ENCODE assay signal across 7 mouse cellular contexts in genomic region chr4:102510939-102511391, GRCm38 (mm10).
DNase-seq lines count a peak whose midpoint lies in the region; ATAC-seq and TF ChIP-seq lines count a peak whose summit lies in the region.

No protein-coding gene starts in this region.

- ATAC-seq in intestine, embryonic 16.5 days = peak; percentile 62
- ATAC-seq in limb, embryonic 13.5 days (ENCODE audit: low FRiP score, low read depth) = peak; percentile 67
- ATAC-seq in midbrain, embryonic 14.5 days (ENCODE audit: low FRiP score, low TSS enrichment) = no peak

- DNase-seq in adrenal gland, adult (ENCODE audit: inconsistent age in 2 of 2, low spot score in 1 of 2) = peak; percentile 79 to 91
- DNase-seq in embryonic facial prominence, embryonic 10.5 days (ENCODE audit: low spot score) = peak; percentile 77
- peak; percentile 99 for DNase-seq in heart, adult 11 months
- peak; percentile 76 for DNase-seq in midbrain, embryonic 14.5 days

- H3K4me2 ChIP-seq in intestine, embryonic 16.5 days (ENCODE audit: low read depth, low read length) = peak overlapping the region; percentile 38
- H3K4me2 ChIP-seq in limb, embryonic 13.5 days (replicated peaks) = peak overlapping the region; percentile 56
- H3K4me2 ChIP-seq in midbrain, embryonic 14.5 days (ENCODE audit: low read length) = peak overlapping the region; percentile 34

- no peak for TF ChIP-seq CTCF in small intestine, adult 2 months (IDR thresholded peaks at IDR 0.05; ENCODE audit: extremely low read depth, insufficient read length, insufficient replicate concordance, low read depth, low read length)

- 0 out of 2 replicates have a peak overlapping the region, but pooled peaks have one; percentile 64 for H3K9ac ChIP-seq in intestine, embryonic 16.5 days (ENCODE audit: low read depth, low read length)
- peak overlapping the region; percentile 54; the same call in 1 of the 2 replicates for H3K9ac ChIP-seq in limb, embryonic 13.5 days
- peak overlapping the region; percentile 13; the same call in 1 of the 2 replicates for H3K9ac ChIP-seq in midbrain, embryonic 14.5 days (replicated peaks; ENCODE audit: low read length)

- H3K4me1 ChIP-seq in embryonic facial prominence, embryonic 10.5 days = peaks cover 32% of the 10 kb centered on the region
- peaks cover 9% of the 10 kb centered on the region for H3K4me1 ChIP-seq in intestine, embryonic 16.5 days (ENCODE audit: control insufficient read depth, insufficient read depth, low read length)
- peaks cover 40% of the 10 kb centered on the region for H3K4me1 ChIP-seq in limb, embryonic 13.5 days
- peaks cover 17% of the 10 kb centered on the region for H3K4me1 ChIP-seq in midbrain, embryonic 14.5 days (ENCODE audit: control insufficient read depth, insufficient read depth, low read length)
- peaks cover 22% of the 10 kb centered on the region for H3K4me1 ChIP-seq in small intestine, adult 2 months (ENCODE audit: control insufficient read depth, insufficient read depth, insufficient read length, low read length)

- WGBS in embryonic facial prominence, embryonic 10.5 days = 38% methylated on average over 8 of the region's 8 CpGs
- 12% methylated on average over 8 of the region's 8 CpGs for WGBS in intestine, embryonic 16.5 days
- WGBS in limb, embryonic 13.5 days = 24% methylated on average over 8 of the region's 8 CpGs
- 37% methylated on average over 8 of the region's 8 CpGs for WGBS in midbrain, embryonic 14.5 days
- 6% methylated on average over 8 of the region's 8 CpGs for WGBS in small intestine, adult 2 months

- peak overlapping the region; percentile 37 for H3K4me3 ChIP-seq in embryonic facial prominence, embryonic 10.5 days
- H3K4me3 ChIP-seq in intestine, embryonic 16.5 days (ENCODE audit: low read length) = no peak overlapping the region
- peak overlapping the region; percentile 20; the same call in 1 of the 2 replicates for H3K4me3 ChIP-seq in limb, embryonic 13.5 days
- no peak overlapping the region for H3K4me3 ChIP-seq in midbrain, embryonic 14.5 days (replicated peaks; ENCODE audit: low read depth, low read length)
- H3K4me3 ChIP-seq in small intestine, adult 2 months (ENCODE audit: low read depth, low read length) = no peak overlapping the region

- no peaks in the 10 kb centered on the region for H3K36me3 ChIP-seq in embryonic facial prominence, embryonic 10.5 days (replicated peaks)
- no peaks in the 10 kb centered on the region for H3K36me3 ChIP-seq in intestine, embryonic 16.5 days (ENCODE audit: control insufficient read depth, insufficient read depth, low read length)
- no peaks in the 10 kb centered on the region for H3K36me3 ChIP-seq in limb, embryonic 13.5 days
- no peaks in the 10 kb centered on the region for H3K36me3 ChIP-seq in midbrain, embryonic 14.5 days (ENCODE audit: control insufficient read depth, insufficient read depth, low read length)
- no peaks in the 10 kb centered on the region for H3K36me3 ChIP-seq in small intestine, adult 2 months (ENCODE audit: control insufficient read depth, insufficient read depth, low read length)

- TF ChIP-seq POLR2A in small intestine, adult 2 months (IDR thresholded peaks at IDR 0.05; ENCODE audit: low read depth, low read length) = no peak

- H3K9me3 ChIP-seq in embryonic facial prominence, embryonic 10.5 days = no peaks in the 10 kb centered on the region
- no peaks in the 10 kb centered on the region for H3K9me3 ChIP-seq in intestine, embryonic 16.5 days (ENCODE audit: control insufficient read depth, low read length)
- no peaks in the 10 kb centered on the region for H3K9me3 ChIP-seq in limb, embryonic 13.5 days
- no peaks in the 10 kb centered on the region for H3K9me3 ChIP-seq in midbrain, embryonic 14.5 days (ENCODE audit: control insufficient read depth, low read length)

- peak overlapping the region; percentile 81 for H3K27ac ChIP-seq in embryonic facial prominence, embryonic 10.5 days (replicated peaks)
- H3K27ac ChIP-seq in intestine, embryonic 16.5 days (ENCODE audit: low read length) = peak overlapping the region; percentile 94
- H3K27ac ChIP-seq in limb, embryonic 13.5 days = peak overlapping the region; percentile 82; the same call in 1 of the 2 replicates
- H3K27ac ChIP-seq in midbrain, embryonic 14.5 days (replicated peaks; ENCODE audit: low read depth, low read length) = peak overlapping the region; percentile 60; the same call in 1 of the 2 replicates
- peak overlapping the region; percentile 62 for H3K27ac ChIP-seq in small intestine, adult 2 months (ENCODE audit: insufficient read depth, low read depth, low read length)

- 0 out of 2 replicates have a peak, but pooled peaks cover 4% of the 10 kb centered on the region for H3K27me3 ChIP-seq in embryonic facial prominence, embryonic 10.5 days (replicated peaks; ENCODE audit: low read depth, poor library complexity, severe bottlenecking)
- H3K27me3 ChIP-seq in intestine, embryonic 16.5 days (replicated peaks; ENCODE audit: control insufficient read depth, insufficient read depth, low read length) = no peaks in the 10 kb centered on the region
- 0 out of 2 replicates have a peak, but pooled peaks cover 6% of the 10 kb centered on the region for H3K27me3 ChIP-seq in limb, embryonic 13.5 days
- no peaks in the 10 kb centered on the region for H3K27me3 ChIP-seq in midbrain, embryonic 14.5 days (ENCODE audit: control insufficient read depth, insufficient read depth, low read length)
- no peaks in the 10 kb centered on the region for H3K27me3 ChIP-seq in small intestine, adult 2 months (ENCODE audit: control insufficient read depth, insufficient read depth, low read length)

Comparison
In these comparisons a context has a peak if more than half of its experiments do, and no peak if none do; other contexts are left out.
1. H3K4me3 ChIP-seq: peak in embryonic facial prominence, embryonic 10.5 days (single experiment) and limb, embryonic 13.5 days (single experiment); none in intestine, embryonic 16.5 days (single experiment), midbrain, embryonic 14.5 days (single experiment) and small intestine, adult 2 months (single experiment).
2. H3K9ac ChIP-seq: peak in every context shown above with its lines; median percentile 64 in intestine, embryonic 16.5 days; 54 in limb, embryonic 13.5 days; 13 in midbrain, embryonic 14.5 days.
3. Peak in every context shown above with its lines, with median percentiles within 50 percentile points of each other: DNase-seq, H3K27ac ChIP-seq and H3K4me2 ChIP-seq.